In genomic region chr10:4425245-4425644, GRCm38 (mm10) we compare ENCODE assay signal across 17 mouse cellular contexts. TPM values are rescaled to one million over a fixed set of nuclear protein-coding genes. Genes with fewer than 3 reads are reported as not detected.
DNase-seq lines count a peak whose midpoint lies in the region; ATAC-seq lines count a peak whose summit lies in the region.
"Had no signal": no experiment of that assay in that cellular context is flagged by ENCODE, and none has a peak within 500 bp of the region (broad histone marks: within the 10 kb centered on the region; RNA-seq: fewer than 3 reads in every experiment).

No protein-coding gene starts in this region.

- H3K9ac ChIP-seq in embryonic facial prominence, embryonic 14.5 days (ENCODE audit: low read depth, low read length) = no peak overlapping the region
- H3K9ac ChIP-seq in kidney, embryonic 16.5 days (replicated peaks; ENCODE audit: low read length) = no peak overlapping the region
- H3K9ac ChIP-seq: embryonic facial prominence, embryonic 12.5 days; heart, embryonic 15.5 days; intestine, embryonic 15.5 days had no signal

- no peaks in the 10 kb centered on the region for H3K27me3 ChIP-seq in embryonic facial prominence, embryonic 14.5 days (replicated peaks; ENCODE audit: control insufficient read depth, insufficient read depth, low read length)
- no peaks in the 10 kb centered on the region for H3K27me3 ChIP-seq in embryonic facial prominence, embryonic 10.5 days (replicated peaks; ENCODE audit: low read depth, poor library complexity, severe bottlenecking)
- H3K27me3 ChIP-seq in kidney, embryonic 16.5 days (ENCODE audit: insufficient read depth, low read length) = no peaks in the 10 kb centered on the region
- H3K27me3 ChIP-seq: embryonic facial prominence, embryonic 12.5 days; heart, embryonic 15.5 days; intestine, embryonic 15.5 days had no signal

- no peak overlapping the region for H3K27ac ChIP-seq in embryonic facial prominence, embryonic 14.5 days (replicated peaks; ENCODE audit: low read depth, low read length)
- no peak overlapping the region for H3K27ac ChIP-seq in embryonic facial prominence, embryonic 10.5 days (replicated peaks)
- no peak overlapping the region for H3K27ac ChIP-seq in kidney, embryonic 16.5 days (ENCODE audit: low read length)
- H3K27ac ChIP-seq: embryonic facial prominence, embryonic 12.5 days; heart, embryonic 15.5 days; intestine, embryonic 15.5 days had no signal

- peak; percentile 13 for DNase-seq in embryonic facial prominence, embryonic 14.5 days (ENCODE audit: low spot score)
- no peak for DNase-seq in embryonic facial prominence, embryonic 10.5 days (ENCODE audit: low spot score)
- peak; percentile 59 to 69 for DNase-seq in kidney, postnatal 4 days
- DNase-seq in 3T3-L1 (ENCODE audit: low read depth, low spot score) = peak; percentile 49
- peak; percentile 50 for DNase-seq in brain, adult 2 months (ENCODE audit: low read depth, low spot score)
- DNase-seq in cerebellum, postnatal 25 days = no peak
- no peak for DNase-seq in thymus, postnatal 0 days (ENCODE audit: low spot score)
- DNase-seq: cerebellum, adult 11 months; spleen, adult 18-20 months; thymus, postnatal 36 days had no signal

- no peak overlapping the region for H3K4me3 ChIP-seq in embryonic facial prominence, embryonic 14.5 days (ENCODE audit: low read depth, low read length)
- no peak overlapping the region for H3K4me3 ChIP-seq in embryonic facial prominence, embryonic 10.5 days
- H3K4me3 ChIP-seq in kidney, embryonic 16.5 days (ENCODE audit: low read length) = no peak overlapping the region
- H3K4me3 ChIP-seq: embryonic facial prominence, embryonic 12.5 days; heart, embryonic 15.5 days; intestine, embryonic 15.5 days had no signal

- no peak overlapping the region for H3K4me2 ChIP-seq in embryonic facial prominence, embryonic 14.5 days (ENCODE audit: low read depth, low read length)
- no peak overlapping the region for H3K4me2 ChIP-seq in kidney, embryonic 16.5 days (replicated peaks; ENCODE audit: low read depth, low read length)
- H3K4me2 ChIP-seq: embryonic facial prominence, embryonic 12.5 days; heart, embryonic 15.5 days; intestine, embryonic 15.5 days had no signal

- no peaks in the 10 kb centered on the region for H3K9me3 ChIP-seq in embryonic facial prominence, embryonic 14.5 days (ENCODE audit: control insufficient read depth, low read length)
- no peaks in the 10 kb centered on the region for H3K9me3 ChIP-seq in embryonic facial prominence, embryonic 10.5 days
- no peaks in the 10 kb centered on the region for H3K9me3 ChIP-seq in kidney, embryonic 16.5 days (ENCODE audit: low read length)
- H3K9me3 ChIP-seq: embryonic facial prominence, embryonic 12.5 days; heart, embryonic 15.5 days; intestine, embryonic 15.5 days had no signal

- H3K36me3 ChIP-seq in embryonic facial prominence, embryonic 14.5 days (ENCODE audit: control insufficient read depth, insufficient read depth, low read length) = peaks cover 66% of the 10 kb centered on the region
- peaks cover 85% of the 10 kb centered on the region for H3K36me3 ChIP-seq in embryonic facial prominence, embryonic 10.5 days (replicated peaks)
- H3K36me3 ChIP-seq in kidney, embryonic 16.5 days (ENCODE audit: insufficient read depth, low read length) = peaks cover 48% of the 10 kb centered on the region

- no peaks in the 10 kb centered on the region for H3K4me1 ChIP-seq in embryonic facial prominence, embryonic 14.5 days (ENCODE audit: control insufficient read depth, insufficient read depth, low read length)
- no peaks in the 10 kb centered on the region for H3K4me1 ChIP-seq in embryonic facial prominence, embryonic 10.5 days
- peaks cover 10% of the 10 kb centered on the region; the same call in 1 of the 2 replicates for H3K4me1 ChIP-seq in kidney, embryonic 16.5 days (ENCODE audit: insufficient read depth, low read length)
- H3K4me1 ChIP-seq: embryonic facial prominence, embryonic 12.5 days; intestine, embryonic 15.5 days had no signal

- ATAC-seq in embryonic facial prominence, embryonic 14.5 days (ENCODE audit: low read depth) = no peak
- ATAC-seq in kidney, embryonic 16.5 days (ENCODE audit: low FRiP score, low TSS enrichment) = no peak
- ATAC-seq: CD4-positive, CD25-positive, alpha-beta regulatory T cell, adult 4 months; intestine, embryonic 15.5 days; midbrain, embryonic 16.5 days had no signal

- WGBS in embryonic facial prominence, embryonic 14.5 days = 79% methylated on average over 8 of the region's 8 CpGs
- 86% methylated on average over 8 of the region's 8 CpGs for WGBS in embryonic facial prominence, embryonic 10.5 days
- 69% methylated on average over 8 of the region's 8 CpGs for WGBS in kidney, embryonic 16.5 days

RNA-seq across cellular contexts. Expression of gene Rmnd1, which starts 6.9 kb away (rescaled TPM):
- polyA plus RNA-seq in embryonic facial prominence, embryonic 14.5 days (2014; fragmentation: Nextera tagmentation; extraction: Ambion mirVana) = 46.8 and 53.2 TPM in 2 replicates
- polyA plus RNA-seq in embryonic facial prominence, embryonic 10.5 days (2016; fragmentation: Nextera tagmentation; extraction: Ambion mirVana) = 46.5 and 52.5 TPM in 2 replicates
- 65.2 and 71.0 TPM in 2 replicates for polyA plus RNA-seq in kidney, embryonic 16.5 days (2015; fragmentation: Nextera tagmentation; extraction: Ambion mirVana)
- 37.1 and 38.7 TPM in 2 replicates for polyA plus RNA-seq in thymus, postnatal 0 days (2015; fragmentation: Nextera tagmentation; extraction: Ambion mirVana)

RNA-seq across cellular contexts. Expression of gene Armt1, which starts 7.0 kb away (rescaled TPM):
- polyA plus RNA-seq in embryonic facial prominence, embryonic 14.5 days (2014; fragmentation: Nextera tagmentation; extraction: Ambion mirVana) = 15.6 and 16.2 TPM in 2 replicates
- polyA plus RNA-seq in embryonic facial prominence, embryonic 10.5 days (2016; fragmentation: Nextera tagmentation; extraction: Ambion mirVana) = 27.4 and 29.5 TPM in 2 replicates
- 23.8 and 29.0 TPM in 2 replicates for polyA plus RNA-seq in kidney, embryonic 16.5 days (2015; fragmentation: Nextera tagmentation; extraction: Ambion mirVana)
- polyA plus RNA-seq in thymus, postnatal 0 days (2015; fragmentation: Nextera tagmentation; extraction: Ambion mirVana) = 33.4 and 37.8 TPM in 2 replicates

RNA-seq across cellular contexts. Expression of gene Zbtb2, which starts 37.3 kb away (rescaled TPM):
- polyA plus RNA-seq in embryonic facial prominence, embryonic 14.5 days (2014; fragmentation: Nextera tagmentation; extraction: Ambion mirVana) = 13.7 and 14.4 TPM in 2 replicates
- polyA plus RNA-seq in embryonic facial prominence, embryonic 10.5 days (2016; fragmentation: Nextera tagmentation; extraction: Ambion mirVana) = 18.8 and 22.7 TPM in 2 replicates
- polyA plus RNA-seq in kidney, embryonic 16.5 days (2015; fragmentation: Nextera tagmentation; extraction: Ambion mirVana) = 17.9 and 19.0 TPM in 2 replicates
- 21.0 and 21.2 TPM in 2 replicates for polyA plus RNA-seq in thymus, postnatal 0 days (2015; fragmentation: Nextera tagmentation; extraction: Ambion mirVana)

RNA-seq across cellular contexts. Expression of gene Ccdc170, which starts 57.1 kb away (rescaled TPM):
- polyA plus RNA-seq in embryonic facial prominence, embryonic 14.5 days (2014; fragmentation: Nextera tagmentation; extraction: Ambion mirVana) = 0.21 and 0.43 TPM in 2 replicates
- 0.10 and 0.15 TPM in 2 replicates for polyA plus RNA-seq in embryonic facial prominence, embryonic 10.5 days (2016; fragmentation: Nextera tagmentation; extraction: Ambion mirVana)
- polyA plus RNA-seq in kidney, embryonic 16.5 days (2015; fragmentation: Nextera tagmentation; extraction: Ambion mirVana) = 2.2 and 3.9 TPM in 2 replicates
- 0.15 and 0.23 TPM in 2 replicates for polyA plus RNA-seq in thymus, postnatal 0 days (2015; fragmentation: Nextera tagmentation; extraction: Ambion mirVana)
- polyA plus RNA-seq: heart, embryonic 15.5 days; liver, embryonic 16.5 days had no signal

Comparison
In these comparisons a context has a peak if more than half of its experiments do, and no peak if none do; other contexts are left out.
1. DNase-seq: peak in embryonic facial prominence, embryonic 14.5 days (single experiment), kidney, postnatal 4 days (2 of 2), 3T3-L1 (single experiment) and brain, adult 2 months (single experiment); none in embryonic facial prominence, embryonic 10.5 days (single experiment), cerebellum, postnatal 25 days (0 of 2) and thymus, postnatal 0 days (single experiment).